Mouse (Mus musculus) adrenal gland, postnatal 14 days (tissue): Measurements from ENCODE around the gene Ptprm. TPM values are rescaled to one million over a fixed set of nuclear protein-coding genes. Genes with fewer than 3 reads are reported as not detected.

Experiments
- DNase-seq: peaks from one replicate; pipeline ENCODE4 v3.0.0; 2021; ENCODE audit warnings: mixed read lengths
- total RNA-seq: library from RNA; stranded (reverse); gene quantifications from 2 replicates; pipeline ENCODE4 v1.2.3, GENCODE M21; 2021

Gene Ptprm
- total RNA-seq, 1 experiment from 2014 or later: 43.8 TPM

DNA sequence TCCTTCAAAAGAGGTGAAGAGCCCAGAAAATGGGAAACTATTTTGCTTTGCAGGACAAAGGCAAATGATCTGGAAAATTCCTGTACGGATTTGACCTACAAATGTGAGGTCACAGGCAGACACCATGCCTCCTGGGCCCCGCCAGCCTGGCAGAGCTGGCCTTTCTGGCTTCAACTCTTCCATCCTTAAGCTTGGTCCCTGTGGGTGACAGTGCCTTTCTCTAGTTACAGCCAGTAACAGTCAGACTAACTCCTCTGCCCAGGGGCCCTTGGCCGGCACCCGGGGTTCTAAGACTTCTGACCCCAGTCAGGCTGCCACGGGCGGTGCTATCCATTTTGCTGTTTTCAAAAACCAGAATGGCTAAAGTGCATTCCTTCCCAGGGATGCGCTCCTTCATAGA, 217.4 kb downstream of the Ptprm start:
- DNase-seq: no peak

- no peak for DNase-seq
Measured at GRCm38 (mm10) chr17:67136421-67136820, 217.8 kb downstream of the Ptprm start.

DNA sequence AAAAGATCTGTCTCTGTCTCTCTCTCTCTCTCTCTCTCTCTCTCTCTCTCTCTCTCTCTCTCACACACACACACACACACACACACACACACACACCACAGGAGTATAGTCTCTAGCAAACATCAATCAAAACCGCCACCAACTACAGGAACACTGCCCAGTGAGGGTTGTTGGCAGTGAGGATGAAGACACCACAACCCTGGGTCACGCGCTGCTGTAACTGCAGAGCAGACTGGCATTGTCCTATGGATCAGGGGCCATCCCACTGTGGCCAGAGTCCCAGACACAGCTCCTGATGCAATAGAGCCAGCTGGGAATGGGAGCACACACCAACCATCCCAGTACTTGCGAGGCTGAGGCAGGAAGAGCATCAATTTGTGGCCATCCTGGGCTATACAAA, 220.0 kb downstream of the Ptprm start:
- DNase-seq: no peak

DNA sequence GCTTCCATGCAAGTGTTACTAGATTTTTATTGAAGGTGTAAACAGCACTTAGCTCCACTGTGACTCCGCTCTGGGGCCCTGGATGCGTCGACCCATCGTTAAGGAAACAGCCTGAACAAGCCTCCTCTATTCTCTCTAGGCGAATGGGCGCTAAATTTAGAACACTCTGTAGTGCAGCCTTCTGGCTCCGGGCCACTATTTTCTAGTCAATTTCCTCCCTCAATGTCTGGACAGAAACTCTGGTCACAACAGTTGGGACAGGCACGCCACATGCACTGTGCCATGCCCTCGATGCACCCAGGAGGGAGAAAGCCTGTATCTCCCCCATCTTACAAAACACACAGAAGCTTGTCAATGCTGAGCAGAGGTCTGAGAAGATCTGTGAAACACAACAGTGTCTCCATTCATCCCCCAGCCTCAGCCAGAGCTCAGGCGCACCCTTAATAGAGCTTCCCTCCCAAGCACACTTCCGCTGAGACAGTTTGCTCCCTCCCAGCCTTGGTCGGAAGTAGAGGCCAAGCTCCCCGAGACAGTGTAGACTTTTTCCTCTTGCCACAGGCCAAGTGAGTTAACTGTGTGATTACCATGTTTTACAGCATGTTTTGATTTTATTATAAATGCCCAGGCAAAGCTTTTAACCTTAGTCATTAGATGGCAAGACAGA, 220.7 kb downstream of the Ptprm start:
- DNase-seq: peak; percentile 60

DNA sequence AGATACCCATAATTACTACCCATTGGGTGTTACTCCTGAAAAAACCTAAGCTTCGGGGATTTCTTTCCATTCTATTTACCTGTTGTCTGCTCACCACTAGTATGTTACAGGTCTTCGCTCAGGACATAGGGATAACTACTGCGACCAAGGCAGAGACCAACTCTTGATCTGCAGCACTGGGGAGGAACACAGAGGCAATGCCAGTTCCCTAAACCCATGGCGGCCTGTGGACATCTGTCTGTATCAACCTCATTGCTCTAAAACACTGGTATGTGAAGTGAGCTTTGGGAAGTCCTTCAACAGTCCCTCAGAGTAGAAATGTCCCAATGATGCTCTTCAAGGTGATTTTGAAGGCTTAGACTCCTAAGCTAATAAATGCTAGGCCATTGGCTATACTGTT, 221.2 kb downstream of the Ptprm start:
- DNase-seq: no peak

GRCm38 (mm10) chr17:67127530-67127929, 226.7 kb downstream of the Ptprm start:
- no peak for DNase-seq

DNA sequence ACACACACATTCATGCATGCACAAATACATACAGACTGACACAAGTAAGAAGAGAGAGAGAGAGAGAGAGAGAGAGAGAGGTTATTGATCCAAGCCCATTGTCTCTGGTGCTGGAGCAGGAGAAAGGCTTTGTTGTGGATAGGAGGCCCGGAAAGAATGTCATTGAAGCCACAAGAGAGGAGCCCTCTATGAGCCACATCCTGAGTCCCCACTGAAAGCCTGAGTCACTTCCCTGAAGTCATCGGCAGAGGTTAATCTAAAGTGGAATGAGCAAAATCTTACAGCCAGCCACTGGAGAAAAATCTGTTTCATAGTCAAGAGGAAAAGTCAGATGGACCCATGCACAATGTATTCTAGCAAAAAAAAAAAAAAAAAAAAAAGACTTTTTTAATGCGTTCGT, 228.7 kb downstream of the Ptprm start:
- DNase-seq: no peak

DNA sequence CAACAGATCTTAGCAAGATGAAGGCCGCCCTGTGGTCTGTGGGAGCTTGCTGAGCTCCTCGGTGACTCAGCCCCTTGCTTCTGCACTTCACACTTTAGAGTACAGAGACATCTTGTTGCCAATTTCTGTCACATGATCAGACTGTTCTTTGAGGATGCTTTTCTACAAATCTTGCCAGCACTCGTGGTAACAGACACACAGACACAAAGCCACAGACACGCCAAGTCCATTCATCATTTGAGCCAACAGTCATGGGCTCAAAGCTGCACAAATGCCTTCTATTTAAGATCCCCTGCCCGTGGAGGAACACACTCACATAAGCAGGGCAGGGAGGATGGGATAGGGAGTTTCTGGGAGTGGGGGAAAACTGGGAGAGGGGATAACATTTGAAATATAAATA, 230.0 kb downstream of the Ptprm start:
- no peak for DNase-seq

- DNase-seq: no peak
Measured at GRCm38 (mm10) chr17:67123722-67124121, 230.5 kb downstream of the Ptprm start.

- no peak for DNase-seq
Measured at GRCm38 (mm10) chr17:67120863-67121262, 233.4 kb downstream of the Ptprm start.

DNA sequence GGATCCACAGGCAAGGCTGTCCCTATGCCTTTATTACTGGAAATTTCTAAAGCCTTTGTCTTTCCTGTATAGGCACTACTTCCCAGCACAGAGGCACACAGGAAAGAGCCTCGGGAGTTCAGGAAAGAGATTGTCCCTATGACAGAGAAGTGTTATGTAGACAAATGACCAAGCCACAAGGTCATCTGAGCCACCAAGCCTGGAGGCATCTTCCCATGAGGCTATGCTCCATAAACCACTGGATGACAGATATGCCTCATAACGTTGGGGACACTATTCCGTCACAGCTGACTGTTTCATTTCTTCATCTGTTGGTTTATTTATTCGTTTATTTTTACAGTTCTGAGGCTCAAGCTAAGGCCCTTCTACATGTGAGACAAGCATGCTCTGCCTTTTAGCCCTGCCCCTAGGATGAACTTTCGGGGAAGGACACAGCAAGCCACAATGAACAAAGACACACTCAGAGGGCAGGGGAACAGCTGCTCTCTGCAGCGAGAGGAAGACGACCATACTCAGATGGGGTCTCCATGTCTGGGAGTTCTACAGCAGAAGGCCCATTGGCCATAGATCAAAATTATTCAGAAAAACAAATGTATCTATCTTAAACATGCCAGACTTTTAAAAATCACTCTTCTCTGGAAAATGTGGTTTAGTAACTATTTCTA, 235.4 kb downstream of the Ptprm start:
- DNase-seq: peak; percentile 58

GRCm38 (mm10) chr17:67114842-67115241, 239.4 kb downstream of the Ptprm start:
- peak; percentile 43 for DNase-seq

DNA sequence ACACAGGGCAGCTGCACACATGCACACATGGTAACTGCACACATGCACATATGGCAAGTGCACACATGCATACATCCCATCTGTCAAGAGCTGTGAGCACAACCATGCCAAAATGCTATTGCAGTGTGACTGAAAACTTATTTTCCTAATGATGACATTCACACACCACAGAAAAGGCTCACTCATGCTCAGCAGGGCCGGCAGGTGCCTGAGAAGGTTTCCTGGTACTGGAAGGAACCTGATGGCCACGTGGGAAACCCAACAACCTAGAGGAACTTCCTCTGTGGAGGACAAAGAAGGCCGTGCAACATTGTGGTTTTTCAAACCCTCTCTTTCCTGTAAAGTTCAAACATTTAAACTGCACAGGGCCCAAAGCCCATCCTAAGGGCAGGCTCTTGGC, 241.6 kb downstream of the Ptprm start:
- no peak for DNase-seq

DNA sequence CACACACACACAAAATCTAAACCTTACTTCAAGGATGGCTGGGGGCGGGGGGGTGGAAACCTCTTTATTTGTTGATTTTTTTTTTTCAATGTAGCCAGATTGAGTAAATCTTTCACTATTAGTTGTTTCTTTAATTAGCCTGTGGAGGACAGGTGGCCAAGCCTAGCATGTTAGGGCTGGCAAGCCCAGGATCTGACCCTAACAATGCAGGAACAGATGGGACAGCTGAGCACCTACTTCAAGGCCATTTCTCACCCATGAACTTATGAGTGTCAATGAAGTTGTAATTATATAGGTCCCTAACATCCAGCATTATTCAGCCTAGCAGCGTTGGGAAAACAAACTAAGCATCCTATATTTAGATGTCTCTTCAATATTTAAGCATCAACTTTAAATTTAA, 248.1 kb downstream of the Ptprm start:
- no peak for DNase-seq

GRCm38 (mm10) chr17:67102051-67102450, 252.2 kb downstream of the Ptprm start:
- DNase-seq: peak; percentile 50

- no peak for DNase-seq
Measured at GRCm38 (mm10) chr17:67090997-67091396, 263.3 kb downstream of the Ptprm start.

DNA sequence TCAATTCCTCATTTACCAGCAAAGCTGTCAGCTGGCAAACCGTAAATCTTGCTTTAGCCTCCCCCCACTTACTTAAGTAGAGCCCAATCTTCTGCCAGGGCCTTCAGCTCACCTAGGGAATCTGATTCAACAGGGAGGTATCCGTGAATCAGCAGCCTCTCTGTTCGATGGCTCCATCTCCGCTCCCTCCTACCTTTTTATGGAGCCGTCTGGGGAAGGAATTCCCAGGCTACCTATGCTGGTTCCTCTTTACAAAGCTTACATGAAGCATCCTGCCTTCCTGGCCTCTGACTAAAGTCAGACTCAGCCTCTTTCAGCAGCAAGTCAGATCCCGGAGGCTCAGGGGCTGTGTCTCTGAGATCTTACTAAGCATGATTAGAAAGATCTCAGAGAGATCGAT, 264.1 kb downstream of the Ptprm start:
- DNase-seq: no peak

DNA sequence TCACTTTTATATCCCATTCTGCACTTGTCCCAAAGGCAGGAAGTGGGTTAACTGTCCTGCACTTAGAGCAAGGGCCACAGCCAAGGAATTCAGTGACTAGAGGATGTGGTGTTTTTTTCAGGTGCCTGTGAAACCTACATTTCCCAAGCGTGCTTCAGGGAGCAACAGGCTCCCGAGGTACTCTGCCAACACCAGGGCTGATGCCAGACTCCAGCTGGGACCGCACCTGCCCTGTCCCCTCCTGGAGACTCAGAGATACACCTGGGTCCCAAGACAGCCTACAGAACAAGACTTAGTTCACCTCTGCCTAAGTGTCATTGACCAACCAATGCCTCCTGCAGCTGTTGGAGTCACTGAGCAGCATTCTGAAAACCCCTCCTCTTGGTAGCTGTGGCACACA, 264.6 kb downstream of the Ptprm start:
- no peak for DNase-seq

- DNase-seq: peak; percentile 12
Measured at GRCm38 (mm10) chr17:67087585-67087984, 266.7 kb downstream of the Ptprm start.

DNA sequence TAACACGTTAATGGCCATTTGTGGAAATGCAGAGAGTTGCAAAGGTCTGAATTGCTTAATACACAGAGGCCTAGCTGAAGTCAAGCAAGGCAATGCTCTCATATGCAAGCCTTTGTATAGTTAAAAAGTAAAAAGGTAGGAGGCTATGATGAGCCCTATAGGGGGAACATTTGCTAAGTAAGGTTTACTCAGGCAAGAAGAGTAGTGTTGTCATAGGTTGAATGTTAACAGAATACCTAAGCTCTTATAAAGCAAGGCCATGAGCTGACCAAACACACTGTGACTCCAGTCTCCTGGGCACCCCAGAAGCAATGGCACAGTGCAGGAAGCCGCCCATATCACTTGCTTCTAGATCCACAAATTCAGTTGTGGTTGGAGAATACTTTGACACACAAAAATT, 267.4 kb downstream of the Ptprm start:
- DNase-seq: no peak

GRCm38 (mm10) chr17:67084501-67084900, 269.8 kb downstream of the Ptprm start:
- no peak for DNase-seq

GRCm38 (mm10) chr17:67084093-67084492, 270.2 kb downstream of the Ptprm start:
- DNase-seq: no peak

DNA sequence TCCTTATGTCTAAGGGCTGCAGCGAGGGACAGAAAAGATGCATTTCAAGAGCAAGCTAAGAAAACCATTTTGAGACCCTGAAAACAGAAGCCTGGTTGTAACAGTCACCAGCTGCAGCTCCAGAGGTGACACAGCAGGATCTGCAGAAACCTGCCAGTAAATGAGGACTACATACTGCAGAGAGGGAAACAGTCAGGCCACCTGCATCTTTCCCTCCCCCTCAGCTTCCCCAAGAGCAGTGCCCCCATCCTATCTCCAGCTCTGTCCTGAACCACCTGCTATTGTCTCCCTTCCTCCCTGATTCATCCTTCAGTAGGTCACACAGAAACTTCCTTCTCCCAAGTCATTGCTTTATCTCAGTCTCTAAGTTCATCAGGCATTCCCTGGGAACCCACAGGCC, 274.7 kb downstream of the Ptprm start:
- no peak for DNase-seq

DNA sequence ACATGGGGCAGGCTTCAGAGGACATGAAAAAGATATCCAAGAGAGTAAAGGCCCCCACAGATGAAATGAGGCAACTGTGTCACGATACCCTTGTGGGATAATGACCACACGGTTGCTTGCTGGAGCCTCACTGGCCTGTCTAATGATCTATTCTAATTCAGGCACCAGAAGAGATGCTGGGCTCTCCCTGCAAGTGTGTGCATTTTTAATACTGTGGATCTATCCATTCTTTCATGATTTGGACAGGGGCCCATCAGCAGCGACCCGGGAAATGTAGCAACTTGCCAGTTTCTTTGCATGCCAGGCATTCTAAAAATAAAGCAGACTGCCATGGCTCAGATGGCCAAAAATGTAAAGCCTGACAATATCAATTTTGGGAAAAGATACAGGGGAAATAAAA, 280.7 kb downstream of the Ptprm start:
- no peak for DNase-seq
